In genomic region chr11:72396621-72397020, GRCm38 (mm10) we compare ENCODE assay signal across 10 mouse cellular contexts. TPM values are rescaled to one million over a fixed set of nuclear protein-coding genes. Genes with fewer than 3 reads are reported as not detected.
DNase-seq lines count a peak whose midpoint lies in the region; ATAC-seq and TF ChIP-seq lines count a peak whose summit lies in the region.
"Had no signal": no experiment of that assay in that cellular context is flagged by ENCODE, and none has a peak within 500 bp of the region (broad histone marks: within the 10 kb centered on the region; RNA-seq: fewer than 3 reads in every experiment).

No protein-coding gene starts in this region.

- no peaks in the 10 kb centered on the region for H3K9me3 ChIP-seq in heart, embryonic 12.5 days (replicated peaks)
- H3K9me3 ChIP-seq in limb, embryonic 12.5 days = no peaks in the 10 kb centered on the region
- H3K9me3 ChIP-seq: liver, embryonic 13.5 days had no signal

- ATAC-seq in heart, embryonic 12.5 days (ENCODE audit: insufficient number of reproducible peaks, low FRiP score) = peak; percentile 43
- ATAC-seq in limb, embryonic 12.5 days (ENCODE audit: insufficient number of reproducible peaks, insufficient read depth, low FRiP score, low TSS enrichment, low read depth) = no peak; the same call in 1 of the 2 replicates
- ATAC-seq in cerebellum, adult (ENCODE audit: insufficient number of reproducible peaks, low FRiP score, low TSS enrichment) = no peak

- H3K4me3 ChIP-seq in lung, adult 2 months (replicated peaks; ENCODE audit: extremely low read depth, low read depth, low read length) = no peak overlapping the region
- no peak overlapping the region for H3K4me3 ChIP-seq in heart, embryonic 12.5 days
- H3K4me3 ChIP-seq in limb, embryonic 12.5 days (replicated peaks) = no peak overlapping the region
- H3K4me3 ChIP-seq: liver, embryonic 13.5 days had no signal

- H3K9ac ChIP-seq in heart, embryonic 12.5 days = no peak overlapping the region
- H3K9ac ChIP-seq in limb, embryonic 12.5 days (replicated peaks) = no peak overlapping the region
- H3K9ac ChIP-seq: liver, embryonic 13.5 days had no signal

- DNase-seq in lung, adult 18-20 months = peak; percentile 44 to 45
- DNase-seq in lung, adult 2 months = no peak
- DNase-seq in testis, postnatal 10 days (ENCODE audit: low spot score) = peak; percentile 61
- no peak for DNase-seq in left cerebral cortex, adult 18-20 months (ENCODE audit: low spot score in 2 of 2)
- DNase-seq: liver, embryonic 13.5 days; thymus, postnatal 4 days had no signal

- peaks cover 80% of the 10 kb centered on the region for H3K36me3 ChIP-seq in heart, embryonic 12.5 days
- H3K36me3 ChIP-seq in limb, embryonic 12.5 days = peaks cover 8% of the 10 kb centered on the region; the same call in 1 of the 2 replicates
- H3K36me3 ChIP-seq: liver, embryonic 13.5 days had no signal

- peaks cover 4% of the 10 kb centered on the region; the same call in 1 of the 2 replicates for H3K4me1 ChIP-seq in lung, adult 2 months (ENCODE audit: control insufficient read depth, insufficient read depth, low read length)
- H3K4me1 ChIP-seq in heart, embryonic 12.5 days (replicated peaks) = peaks cover 68% of the 10 kb centered on the region
- peaks cover 31% of the 10 kb centered on the region for H3K4me1 ChIP-seq in limb, embryonic 12.5 days (replicated peaks)

- no peak for TF ChIP-seq POLR2A in lung, adult 2 months (IDR thresholded peaks at IDR 0.05; ENCODE audit: borderline replicate concordance, extremely low read depth, low read depth, low read length)

- WGBS in lung, adult 2 months = 54% methylated on average over 7 of the region's 7 CpGs
- WGBS in heart, embryonic 12.5 days = 41% methylated on average over 7 of the region's 7 CpGs
- WGBS in limb, embryonic 12.5 days = 73% methylated on average over 7 of the region's 7 CpGs

- H3K4me2 ChIP-seq in heart, embryonic 12.5 days = no peak overlapping the region
- no peak overlapping the region for H3K4me2 ChIP-seq in limb, embryonic 12.5 days
- H3K4me2 ChIP-seq: liver, embryonic 13.5 days had no signal

- TF ChIP-seq CTCF in lung, adult 2 months (IDR thresholded peaks at IDR 0.05; ENCODE audit: insufficient read depth, low read length) = no peak

- H3K27me3 ChIP-seq in heart, embryonic 12.5 days (replicated peaks) = no peaks in the 10 kb centered on the region
- no peaks in the 10 kb centered on the region for H3K27me3 ChIP-seq in limb, embryonic 12.5 days
- H3K27me3 ChIP-seq: liver, embryonic 13.5 days had no signal

- peak overlapping the region; percentile 69 for H3K27ac ChIP-seq in heart, embryonic 12.5 days (ENCODE audit: poor library complexity, severe bottlenecking)
- H3K27ac ChIP-seq in limb, embryonic 12.5 days = peak overlapping the region; percentile 56
- H3K27ac ChIP-seq: liver, embryonic 13.5 days had no signal

RNA-seq across cellular contexts. Expression of gene Smtnl2, which starts 14.9 kb away (rescaled TPM):
- 32.1 and 34.5 TPM in 2 replicates for polyA plus RNA-seq in lung, adult 2 months (2012; rRNA removed)
- 191 and 194 TPM in 2 replicates for polyA plus RNA-seq in heart, embryonic 12.5 days (2016; fragmentation: Nextera tagmentation; extraction: Ambion mirVana)
- 25.7 and 29.0 TPM in 2 replicates for polyA plus RNA-seq in limb, embryonic 12.5 days (2016; fragmentation: Nextera tagmentation; extraction: Ambion mirVana)
- 1 to 10 TPM in 1 of 2 experiments, under 1 TPM in 1; 0.61 to 1.3 TPM for total RNA-seq in left cerebral cortex, adult 18-20 months (2021)
- total RNA-seq: monocyte, adult 5-6 weeks had no signal

RNA-seq across cellular contexts. Expression of gene Tekt1, which starts 34.4 kb away (rescaled TPM):
- polyA plus RNA-seq in lung, adult 2 months (2012; rRNA removed) = 4.8 and 8.3 TPM in 2 replicates
- polyA plus RNA-seq in heart, embryonic 12.5 days (2016; fragmentation: Nextera tagmentation; extraction: Ambion mirVana) = 0.32 and 0.85 TPM in 2 replicates
- polyA plus RNA-seq in limb, embryonic 12.5 days (2016; fragmentation: Nextera tagmentation; extraction: Ambion mirVana) = 4.7 and 6.0 TPM in 2 replicates
- total RNA-seq in left cerebral cortex, adult 18-20 months (2021) = 1 to 10 TPM; 2.4 to 3.1 TPM
- total RNA-seq: monocyte, adult 5-6 weeks had no signal
- polyA plus RNA-seq: liver, embryonic 13.5 days had no signal

RNA-seq across cellular contexts. Expression of gene Ggt6, which starts 38.7 kb away (rescaled TPM):
- 2.9 and 7.0 TPM in 2 replicates for polyA plus RNA-seq in lung, adult 2 months (2012; rRNA removed)
- not detected in 2 replicates for polyA plus RNA-seq in heart, embryonic 12.5 days (2016; fragmentation: Nextera tagmentation; extraction: Ambion mirVana)
- 0.15 and 0.36 TPM in 2 replicates for polyA plus RNA-seq in limb, embryonic 12.5 days (2016; fragmentation: Nextera tagmentation; extraction: Ambion mirVana)
- total RNA-seq in left cerebral cortex, adult 18-20 months (2021) = under 1 TPM in 1 of 2 experiments, not detected in 1; 0.23 TPM
- total RNA-seq: monocyte, adult 5-6 weeks had no signal
- polyA plus RNA-seq: liver, embryonic 13.5 days had no signal

RNA-seq across cellular contexts. Expression of gene Mybbp1a, which starts 44.5 kb away (rescaled TPM):
- polyA plus RNA-seq in lung, adult 2 months (2012; rRNA removed) = 26.1 and 32.8 TPM in 2 replicates
- polyA plus RNA-seq in heart, embryonic 12.5 days (2016; fragmentation: Nextera tagmentation; extraction: Ambion mirVana) = 99.5 and 106 TPM in 2 replicates
- 173 and 176 TPM in 2 replicates for polyA plus RNA-seq in limb, embryonic 12.5 days (2016; fragmentation: Nextera tagmentation; extraction: Ambion mirVana)
- 10 to 100 TPM; 53.3 to 53.6 TPM for total RNA-seq in left cerebral cortex, adult 18-20 months (2021)

Comparison
In these comparisons a context has a peak if more than half of its experiments do, and no peak if none do; other contexts are left out.
1. DNase-seq: peak in lung, adult 18-20 months (2 of 2) and testis, postnatal 10 days (single experiment); none in lung, adult 2 months (single experiment) and left cerebral cortex, adult 18-20 months (0 of 2).